Mouse (Mus musculus) right cerebral cortex, postnatal 10 days (tissue): ENCODE measurements around the gene Gpr18.

Experiments used
- DNase-seq, 2 experiments: peaks; one replicate each; pipeline ENCODE4 v3.0.0; 2021; ENCODE audit warnings: low spot score in 2 of 2

Gene Gpr18

DNA sequence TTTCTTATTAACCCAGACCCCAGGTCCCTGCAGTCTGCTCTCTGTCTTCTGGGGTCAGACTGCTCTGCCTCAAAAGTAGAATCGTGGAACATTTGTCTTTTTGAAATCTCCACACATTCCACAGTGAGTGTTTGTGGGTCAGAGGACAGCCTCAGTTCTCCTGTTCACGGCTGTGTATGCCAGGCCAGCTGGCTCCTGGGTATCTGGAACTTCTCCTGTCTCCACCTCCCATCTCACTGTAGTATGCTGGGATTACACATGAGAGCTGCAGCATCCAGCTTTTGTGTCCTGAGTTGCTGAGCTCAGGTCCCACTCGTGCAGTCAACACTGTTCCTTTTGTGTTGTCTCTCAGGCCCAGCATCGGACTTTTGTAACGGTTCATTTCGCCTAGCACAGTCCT is 9.3 kb upstream of the Gpr18 start:
- no peak for DNase-seq

DNA sequence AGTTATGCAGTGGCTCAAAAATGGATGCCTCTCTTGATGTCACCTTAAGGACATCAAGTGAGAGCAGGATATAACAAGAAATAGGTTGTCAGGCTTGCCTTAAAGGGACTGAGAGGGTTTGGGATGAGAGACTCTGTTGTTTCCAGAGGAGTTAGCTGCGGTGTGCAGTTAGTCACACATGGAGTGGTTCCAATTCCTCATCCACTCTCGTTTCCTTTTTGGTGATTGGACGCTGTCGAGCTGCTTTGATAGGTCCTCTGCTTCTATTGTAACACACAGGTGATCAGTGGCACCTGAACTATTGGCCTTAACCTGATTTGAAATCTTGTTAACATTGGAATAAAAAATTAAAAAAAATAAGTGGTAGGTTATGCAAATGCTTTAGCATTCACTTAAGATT is 7.2 kb upstream of the Gpr18 start:
- no peak for DNase-seq

- DNase-seq: no peak
Measured at GRCm38 (mm10) chr14:121922016-121922415, 6.4 kb upstream of the Gpr18 start.

DNA sequence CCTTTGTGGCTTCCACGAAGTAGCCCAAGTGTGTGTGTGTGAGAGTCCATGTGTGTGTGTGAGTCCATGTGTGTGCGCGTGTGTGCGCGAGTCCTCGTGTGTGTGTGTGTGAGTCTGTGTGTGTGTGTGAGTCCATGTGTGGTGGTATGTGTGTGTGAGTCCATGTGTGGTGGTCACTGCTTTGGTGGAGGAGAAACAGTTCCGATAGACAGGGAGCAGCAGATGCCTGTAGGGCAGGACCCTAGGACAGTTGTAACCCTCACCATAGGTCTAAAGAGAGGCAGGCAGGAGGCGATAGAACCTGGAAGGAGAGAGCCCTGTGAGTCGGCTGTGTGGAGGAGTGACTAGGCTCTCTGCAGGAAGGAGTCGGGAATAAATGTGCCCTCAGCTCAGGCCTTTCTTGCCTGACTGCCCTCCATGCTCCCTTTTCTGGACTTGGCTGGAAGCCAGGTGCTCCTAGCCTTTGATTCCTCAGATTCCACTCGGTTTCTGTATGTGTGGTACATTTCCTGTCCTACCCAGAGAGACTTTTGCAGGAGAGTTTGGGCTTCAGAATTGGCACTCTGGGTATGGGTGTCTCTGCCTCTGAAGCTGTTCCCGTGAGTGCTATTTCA is 5.0 kb upstream of the Gpr18 start:
- DNase-seq: peak in 1 of 2 experiments; percentile 33

GRCm38 (mm10) chr14:121919752-121920151 is 4.2 kb upstream of the Gpr18 start:
- DNase-seq: no peak

DNA sequence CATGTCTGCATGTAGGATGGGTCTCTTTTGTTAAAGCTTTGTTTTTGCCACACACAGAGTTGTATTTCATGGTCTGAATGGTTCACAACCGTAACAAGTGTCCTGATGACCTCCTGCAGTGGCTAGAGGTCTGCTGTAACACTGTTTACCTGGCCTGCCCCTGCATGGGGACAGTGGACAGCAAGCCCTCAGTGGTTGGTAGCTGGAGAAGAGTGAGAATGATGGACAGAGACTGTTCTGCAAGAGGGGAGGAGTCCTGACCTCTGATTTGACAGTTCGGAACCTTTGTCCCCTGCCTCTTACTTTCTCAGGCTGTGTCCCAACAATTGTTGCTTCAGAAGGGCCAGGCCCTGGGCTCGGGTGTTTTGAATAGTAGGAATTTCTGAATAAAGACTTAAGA is 2.7 kb upstream of the Gpr18 start:
- DNase-seq: no peak

DNA sequence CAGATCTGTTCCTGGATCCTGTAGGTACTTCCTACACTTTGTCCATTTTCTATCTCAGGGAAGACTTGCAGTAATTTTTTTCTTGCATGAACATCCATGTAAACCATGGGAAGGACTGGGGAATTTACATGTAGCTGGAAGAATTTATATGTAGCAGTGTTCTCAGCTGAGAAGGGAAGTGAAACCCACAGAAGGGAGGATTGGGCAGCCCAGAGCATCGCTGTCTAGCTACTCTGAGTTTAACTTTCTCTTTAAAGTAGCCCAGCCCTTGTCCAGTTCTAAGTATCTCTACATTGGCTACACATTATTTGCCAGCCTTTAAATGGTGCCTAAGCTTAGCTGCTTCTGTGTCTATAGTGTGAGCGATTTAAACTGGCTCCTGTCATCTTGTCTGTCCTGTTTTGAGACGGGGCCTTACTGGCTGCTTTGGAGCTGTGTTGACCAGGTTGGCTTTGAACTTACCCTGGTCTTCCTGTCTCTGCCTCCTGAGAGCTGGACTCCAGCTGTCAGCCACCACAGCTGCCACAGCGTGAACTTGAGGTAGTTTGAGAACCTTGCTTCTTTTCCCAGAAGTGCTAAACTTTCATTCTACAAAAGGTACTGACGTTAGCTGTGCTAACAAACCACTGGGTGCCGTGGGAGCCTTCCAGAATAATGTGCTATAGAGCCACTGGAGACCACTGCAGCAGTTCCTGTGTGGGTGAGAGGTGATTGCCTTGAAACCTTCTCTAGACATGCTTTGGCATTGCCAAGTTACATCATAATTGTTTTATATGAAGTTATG is 922 bp upstream of the Gpr18 start:
- DNase-seq: no peak

GRCm38 (mm10) chr14:121915143-121915542 is 438 bp downstream of the Gpr18 start:
- no peak for DNase-seq

GRCm38 (mm10) chr14:121912501-121912900 is 3.1 kb downstream of the Gpr18 start:
- no peak for DNase-seq

DNA sequence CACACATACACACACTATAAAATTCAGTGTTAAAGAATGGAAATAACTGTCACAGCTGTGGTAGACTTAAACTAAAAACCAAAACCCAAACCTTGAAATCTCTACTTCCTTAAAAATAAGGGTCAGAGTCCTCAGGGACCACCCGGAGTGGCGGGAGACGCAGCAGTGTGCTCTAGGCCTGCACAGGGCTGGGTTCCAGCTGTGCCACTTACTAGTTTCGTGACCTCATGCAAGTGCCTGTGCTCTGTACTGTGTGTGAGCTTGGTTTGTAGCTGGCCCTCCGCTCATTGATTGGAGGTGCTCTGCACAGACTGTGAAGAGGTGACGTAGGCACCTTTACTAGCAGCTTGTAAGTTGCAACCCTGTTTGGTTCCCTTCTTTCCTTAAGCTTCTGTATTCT is 5.7 kb downstream of the Gpr18 start:
- no peak for DNase-seq

- no peak for DNase-seq
Measured at GRCm38 (mm10) chr14:121906992-121907681, 8.4 kb downstream of the Gpr18 start.

DNA sequence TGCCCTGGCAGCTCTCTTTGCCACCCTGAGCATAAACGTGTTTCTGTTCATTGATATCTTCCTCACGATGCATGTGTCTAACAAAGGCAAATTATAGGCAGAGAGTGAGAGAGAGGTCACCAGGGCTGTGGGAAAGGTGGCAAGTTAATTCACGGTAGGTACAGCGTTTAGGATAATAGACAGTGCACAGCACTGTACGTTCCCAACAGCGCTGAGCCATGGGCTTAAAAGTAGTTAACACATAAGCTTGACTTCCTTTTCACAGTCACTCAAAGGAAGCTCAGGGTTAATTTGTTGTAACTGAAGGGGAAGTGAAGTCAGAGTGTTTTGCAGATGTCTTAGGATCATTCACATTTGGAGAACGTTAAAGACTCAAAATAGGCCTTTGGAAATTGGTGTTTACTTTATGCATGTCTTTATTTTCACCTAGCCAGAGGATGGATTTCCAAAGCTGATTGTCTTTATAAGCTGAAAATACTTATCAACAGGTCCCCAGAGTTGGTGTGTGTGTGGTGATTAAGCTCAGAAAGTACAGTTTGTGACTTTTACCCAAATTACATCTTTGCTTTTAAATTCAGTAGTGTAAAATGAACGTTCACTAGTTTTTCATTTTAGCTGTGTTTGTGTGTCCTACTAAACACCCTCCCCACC is 9.1 kb downstream of the Gpr18 start:
- DNase-seq: no peak

- DNase-seq: no peak
Measured at GRCm38 (mm10) chr14:121904754-121905153, 10.8 kb downstream of the Gpr18 start.

DNA sequence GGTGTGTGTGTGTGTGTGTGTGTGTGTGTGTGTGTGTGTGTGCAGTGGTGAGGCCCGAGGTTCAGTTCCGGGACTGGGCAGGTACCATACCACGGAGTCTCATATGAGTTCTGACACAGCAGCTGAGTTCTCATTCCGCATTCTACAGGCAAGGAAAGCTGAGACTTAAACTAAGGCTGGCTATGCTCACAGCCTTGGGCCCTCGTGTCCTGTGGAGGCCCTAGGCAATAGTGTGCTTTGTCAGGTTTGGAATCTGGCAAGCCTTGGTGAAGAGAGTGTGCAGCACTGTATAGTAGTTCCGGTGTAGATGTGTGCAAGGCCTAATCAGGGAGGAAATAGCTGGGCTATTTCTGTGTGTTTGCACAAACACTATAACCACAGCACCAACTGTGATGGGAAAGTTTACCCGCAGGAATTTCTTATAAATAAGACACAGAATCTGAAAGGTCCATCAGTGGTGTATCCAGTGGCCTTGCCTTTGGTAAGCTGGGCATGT is 12.2 kb downstream of the Gpr18 start:
- no peak for DNase-seq

DNA sequence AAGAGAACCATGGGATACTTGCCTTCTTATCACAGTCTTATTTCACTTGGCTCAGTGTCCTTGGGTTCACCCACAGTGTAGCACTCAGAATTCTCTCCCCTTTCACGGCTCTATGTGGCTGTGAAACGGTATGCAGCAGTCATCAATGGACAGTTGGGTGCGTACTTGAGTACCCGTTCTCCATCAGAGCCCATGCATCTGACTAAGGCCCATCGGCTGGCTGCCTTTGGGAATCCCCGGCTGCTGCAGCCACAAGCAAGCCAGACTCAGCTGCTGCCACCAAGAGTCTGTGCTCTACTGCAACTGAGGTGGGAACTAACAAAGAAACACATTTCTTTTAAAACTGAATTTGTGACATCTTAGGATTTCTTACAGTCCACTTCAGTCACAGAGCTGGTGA is 14.1 kb downstream of the Gpr18 start:
- no peak for DNase-seq

DNA sequence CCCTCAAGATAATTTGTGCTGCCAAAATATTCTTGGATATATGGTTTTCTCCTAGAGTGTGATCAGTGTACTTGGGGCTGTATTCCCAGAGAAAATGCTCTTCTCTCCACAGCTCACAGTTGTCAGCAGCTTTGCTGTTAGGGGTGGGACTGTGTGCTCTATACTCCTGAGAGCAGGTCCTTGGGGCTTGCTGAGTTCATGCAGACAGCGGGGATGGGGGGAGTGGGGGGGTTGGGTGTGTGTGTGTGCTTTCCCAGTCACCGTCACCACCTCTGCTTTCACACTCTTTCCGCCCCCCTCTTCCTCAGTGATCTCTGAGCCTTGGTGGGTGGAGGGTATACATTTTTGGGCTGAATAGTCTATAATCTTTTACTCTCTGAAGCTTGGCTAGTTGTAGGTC is 16.5 kb downstream of the Gpr18 start:
- DNase-seq: no peak

- no peak for DNase-seq
Measured at GRCm38 (mm10) chr14:121898509-121898908, 17.1 kb downstream of the Gpr18 start.

DNA sequence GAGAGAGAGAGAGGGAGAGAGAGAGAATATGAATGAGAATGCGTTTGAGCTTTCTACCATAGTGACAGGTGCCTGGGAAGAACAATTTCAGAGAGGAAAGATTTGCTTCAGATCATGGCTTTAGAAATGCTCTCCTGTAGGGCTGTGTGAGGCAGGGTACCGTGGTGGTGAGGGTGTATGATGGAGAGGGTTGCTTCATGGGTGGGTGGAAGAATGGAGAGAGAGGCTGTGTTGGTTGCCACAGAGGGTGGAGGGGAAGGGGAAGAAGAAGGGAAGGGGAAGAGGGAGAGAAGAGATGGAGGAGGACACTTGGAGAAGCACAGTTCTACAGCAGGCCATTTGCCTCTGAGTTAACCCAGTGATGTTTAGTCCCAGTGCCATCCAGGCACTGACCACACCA is 17.8 kb downstream of the Gpr18 start:
- no peak for DNase-seq

- DNase-seq: no peak
Measured at GRCm38 (mm10) chr14:121896126-121897090, 19.2 kb downstream of the Gpr18 start.

DNA sequence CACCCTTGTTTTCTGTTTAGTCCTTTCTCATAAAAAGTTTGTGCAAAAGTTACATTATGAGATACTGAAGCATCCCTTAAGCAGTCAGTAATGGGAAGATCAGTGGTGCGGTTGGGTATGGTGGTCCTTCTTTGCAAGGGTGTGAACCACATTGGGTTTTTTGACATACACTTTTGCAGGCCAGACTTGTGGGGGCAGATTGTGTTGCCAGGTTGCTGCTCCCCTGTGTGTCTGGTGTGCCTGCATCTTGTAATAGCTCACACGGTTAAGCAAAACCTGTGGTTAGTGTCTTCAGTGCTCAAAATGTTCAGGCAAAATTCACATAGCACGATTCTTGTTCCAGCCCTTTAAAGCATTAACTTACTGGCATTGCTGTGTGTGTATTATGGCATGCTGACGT is 20.3 kb downstream of the Gpr18 start:
- no peak for DNase-seq

DNA sequence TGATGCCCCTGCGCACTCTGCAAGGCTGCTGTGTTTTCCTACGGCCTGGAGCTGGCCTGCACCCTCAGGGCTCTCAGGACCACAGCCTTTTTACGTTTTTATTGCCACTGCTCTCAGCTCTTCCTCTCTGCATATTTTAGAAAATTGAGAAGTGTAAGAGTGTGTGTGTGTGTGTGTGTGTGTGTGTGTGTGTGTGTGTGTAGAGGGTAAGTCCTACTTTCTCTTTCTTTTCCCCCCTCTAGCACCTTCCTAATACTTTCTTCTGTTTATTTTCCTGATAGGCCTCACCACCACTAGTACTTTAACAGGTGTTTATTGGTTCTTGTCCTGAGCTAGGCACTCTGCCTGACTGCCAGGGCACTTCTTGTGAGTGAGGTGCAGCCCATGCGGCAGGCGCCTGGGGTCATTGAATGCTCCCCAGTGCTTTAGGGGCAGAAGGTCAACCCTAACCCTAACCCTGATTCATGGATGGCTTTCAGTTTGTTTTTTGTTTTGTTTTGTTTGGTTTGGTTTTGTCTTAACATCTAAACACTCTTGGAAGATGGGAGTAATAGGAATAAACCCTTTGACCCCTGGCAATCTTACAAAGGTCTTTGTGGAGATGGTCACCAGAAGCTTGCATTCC is 21.0 kb downstream of the Gpr18 start:
- no peak for DNase-seq
